Mouse (Mus musculus) small intestine, adult 2 months (tissue): ENCODE results near the gene Magee2. TPM values are rescaled to one million over a fixed set of nuclear protein-coding genes. Genes with fewer than 3 reads are reported as not detected.
"Not testable (repeated sequence)": the region's sequence is repeated elsewhere in the genome, so short reads cannot be mapped to it uniquely, and the experiment has no call there.

Experiments
- H3K27ac ChIP-seq: fragments of 200-500 bp; 2 replicates; pipeline ENCODE4 v1.5.1; 2012; ENCODE audit warnings: low read depth, low read length, control low read depth, inconsistent platforms; ENCODE audit not compliant: insufficient read depth
- H3K27me3 ChIP-seq: fragments of 200-500 bp; 2 replicates; pipeline ENCODE4 v1.6.1; 2012; ENCODE audit warnings: mild to moderate bottlenecking, moderate library complexity, low read length, inconsistent platforms; ENCODE audit not compliant: control insufficient read depth, insufficient read depth
- H3K36me3 ChIP-seq: fragments of 200-500 bp; 2 replicates; pipeline ENCODE4 v1.6.1; 2012; ENCODE audit warnings: mild to moderate bottlenecking, low read length, control low read depth, inconsistent platforms; ENCODE audit not compliant: control insufficient read depth, insufficient read depth
- H3K4me1 ChIP-seq: fragments of 200-500 bp; 2 replicates; pipeline ENCODE4 v1.6.1; 2012; ENCODE audit warnings: low read length, inconsistent platforms, mixed read lengths; ENCODE audit not compliant: control insufficient read depth, insufficient read depth, insufficient read length
- H3K4me3 ChIP-seq: fragments of 200-500 bp; 2 replicates; pipeline ENCODE4 v1.5.1; 2012; ENCODE audit warnings: low read depth, mild to moderate bottlenecking, control low read depth, inconsistent platforms, low read length, moderate library complexity
- CTCF ChIP-seq: fragments of 200-500 bp; IDR thresholded peaks from 2 replicates; pipeline ENCODE4 v1.5.1; 2012; ENCODE audit warnings: low read depth, mild to moderate bottlenecking, control low read depth, inconsistent platforms, low read length, moderate library complexity, mixed read lengths; ENCODE audit not compliant: insufficient replicate concordance, insufficient read length; ENCODE audit errors: extremely low read depth
- POLR2A ChIP-seq: fragments of 200-500 bp; IDR thresholded peaks from 2 replicates; pipeline ENCODE4 v1.6.1; 2012; ENCODE audit warnings: low read depth, mild to moderate bottlenecking, control low read depth, inconsistent platforms, low read length, moderate library complexity
- WGBS: fragments of 180-500 bp; shearing (Covaris S2); methylation state at CpG from one replicate; pipeline ENCODE4 v1.1.7; 2018; 5-methylcytosine and 5-hydroxymethylcytosine counted together
- polyA plus RNA-seq: library from polyadenylated mRNA; depleted of rRNA; stranded (reverse); fragments of >200 nt; gene quantifications from 2 replicates; pipeline ENCODE4 v1.2.3, GENCODE M21; 2012; rRNA removed

Magee2 gene
- 0.09 TPM in 1 of 2 replicates, not detected in the other for polyA plus RNA-seq

DNA sequence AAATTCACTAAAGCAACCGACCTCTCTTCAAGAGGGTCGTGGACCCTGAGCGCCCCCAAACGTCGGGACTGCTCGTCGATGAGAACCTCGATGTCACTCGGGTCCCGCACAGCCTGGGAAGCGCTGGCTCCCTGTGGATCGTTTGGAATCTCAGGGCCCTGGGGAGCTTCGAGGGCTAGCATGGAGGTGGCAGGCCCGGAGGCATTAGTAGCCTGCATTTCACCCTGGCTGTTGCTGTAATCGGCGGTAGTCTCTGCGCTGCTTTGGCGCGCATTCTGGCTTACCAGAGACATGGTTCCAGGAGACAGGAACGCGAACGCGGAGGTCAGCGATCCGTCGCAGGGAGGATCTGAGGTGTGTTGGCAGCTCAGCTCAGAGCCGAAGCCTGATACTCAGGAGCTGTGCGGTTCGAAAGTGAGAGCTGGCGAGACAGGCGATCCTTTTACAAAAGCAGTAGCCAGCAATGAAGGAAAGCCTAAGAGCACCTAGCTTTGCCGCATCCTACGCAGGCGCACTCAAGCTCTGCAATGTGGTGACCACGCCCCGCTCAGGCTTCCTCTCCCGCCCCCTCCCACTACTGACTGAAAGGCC is at the start of gene Magee2:
Gene Magee2 (minus strand): TSS at position 517 of the 591 bp plus-strand sequence.
- Histone ChIP-seq H3K27ac (no peak within 1 kb of the TSS), H3K4me3 (peak within 1 kb of the TSS; percentile 53), H3K27me3 (no peaks in the 10 kb centered on the region), H3K36me3 (no peaks in the 10 kb centered on the region), H3K4me1 (no peaks in the 10 kb centered on the region)
- 18% methylated on average over 37 of the region's 37 CpGs for WGBS
- no peak for TF ChIP-seq POLR2A

DNA sequence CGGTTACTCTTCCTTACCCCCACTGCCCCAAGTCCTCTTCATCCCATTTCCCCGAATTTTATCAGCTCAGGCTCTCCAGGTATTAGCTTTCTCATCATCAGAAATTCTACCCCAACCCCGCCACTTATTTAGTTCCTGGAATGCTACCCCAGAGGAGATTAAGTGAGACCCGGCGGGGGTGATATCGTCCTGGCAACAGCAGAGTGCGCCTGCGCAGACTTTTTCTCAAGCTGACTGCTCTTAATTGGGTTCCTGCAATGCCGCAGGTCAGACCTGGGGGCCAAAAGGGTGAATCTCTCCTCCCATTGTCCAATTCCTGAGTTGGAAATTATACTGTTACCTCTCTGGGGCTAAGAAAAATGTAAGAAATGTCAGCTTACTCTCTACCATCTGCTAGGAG is 3.5 kb downstream of the Magee2 start:
- H3K4me1 ChIP-seq = no peaks in the 10 kb centered on the region
- H3K27ac ChIP-seq = no peak overlapping the region
- H3K4me3 ChIP-seq = no peak overlapping the region
- no peaks in the 10 kb centered on the region for H3K36me3 ChIP-seq
- H3K27me3 ChIP-seq = no peaks in the 10 kb centered on the region
- 36% methylated on average over 9 of the region's 9 CpGs for WGBS
- TF ChIP-seq POLR2A (no peak), CTCF (no peak)

DNA sequence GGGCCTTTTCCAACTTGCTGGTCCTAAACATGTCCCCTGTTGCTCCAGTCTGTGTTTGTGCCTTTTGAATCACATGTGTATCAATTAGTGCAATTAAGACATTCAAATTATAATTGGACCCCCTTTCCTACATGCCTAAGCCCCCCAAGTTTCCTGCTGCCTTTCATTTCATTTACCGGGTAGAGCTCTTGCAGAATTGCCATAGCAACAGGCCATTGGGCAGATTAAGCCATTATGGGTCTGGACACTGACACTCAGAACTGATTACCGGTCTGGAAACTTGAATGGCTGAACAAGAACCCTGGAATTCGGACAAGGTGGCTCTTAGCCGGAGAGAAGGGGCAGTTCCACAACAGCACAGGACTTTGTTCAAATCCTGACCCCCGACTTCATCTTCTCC is 39.5 kb downstream of the Magee2 start:
- not testable (repeated sequence) for H3K27me3 ChIP-seq, H3K4me1 ChIP-seq, H3K36me3 ChIP-seq, H3K4me3 ChIP-seq, H3K27ac ChIP-seq
- 74% methylated on average over 4 of the region's 5 CpGs for WGBS

DNA sequence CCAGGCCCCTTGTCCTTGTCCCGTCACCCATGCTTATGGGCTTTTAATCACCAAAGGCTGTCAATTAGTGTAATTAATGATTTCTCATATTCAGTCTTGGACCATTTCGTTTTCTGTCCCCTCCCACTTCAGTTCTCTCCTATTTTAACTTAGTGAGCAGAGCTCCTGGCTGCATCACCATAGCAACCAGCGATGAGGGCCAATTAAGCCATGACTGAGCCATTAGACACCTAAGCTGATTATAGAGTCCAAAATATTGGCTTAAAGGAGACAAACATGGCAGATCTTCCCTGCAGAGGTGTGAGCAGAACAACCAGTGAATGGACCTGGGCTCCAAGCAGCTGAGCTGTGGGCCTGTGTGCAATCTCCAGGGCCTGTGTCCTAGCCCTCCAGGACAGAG is 40.1 kb downstream of the Magee2 start:
- not testable (repeated sequence) for H3K36me3 ChIP-seq

DNA sequence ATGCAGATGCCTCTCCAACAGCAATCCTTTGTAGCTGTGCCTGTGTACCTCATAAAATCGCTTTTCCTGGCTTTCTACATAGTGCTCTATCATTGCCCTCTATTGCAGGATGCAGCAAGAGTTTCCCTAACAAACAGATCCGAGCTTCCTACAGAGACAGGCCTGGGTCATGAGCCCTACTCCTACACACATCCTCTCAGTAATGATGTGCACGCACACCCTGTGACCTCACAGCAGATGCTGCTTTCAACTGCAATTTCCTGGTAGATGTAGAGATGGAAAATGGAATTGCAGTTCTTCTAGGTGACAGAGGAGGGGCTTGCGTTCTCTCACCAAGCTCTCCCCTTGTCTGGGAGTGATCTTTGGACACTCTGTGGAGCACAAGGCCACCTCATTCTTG is 43.4 kb downstream of the Magee2 start:
- WGBS = 53% methylated on average over 4 of the region's 4 CpGs
- not testable (repeated sequence) for H3K27me3 ChIP-seq, H3K27ac ChIP-seq, H3K36me3 ChIP-seq, H3K4me3 ChIP-seq, H3K4me1 ChIP-seq

More for the DNA sequence above, 40.1 kb downstream of the Magee2 start:
- not testable (repeated sequence) for H3K4me3 ChIP-seq, H3K27ac ChIP-seq, H3K27me3 ChIP-seq, H3K4me1 ChIP-seq
- 100% methylated on average over 1 of the region's 3 CpGs for WGBS

Other genes starting within 250 kb of the Magee2 start
- 0.19 and 0.38 TPM in 2 replicates for gene Zdhhc15, start 186.2 kb downstream of the Magee2 start, polyA plus RNA-seq
- gene Pbdc1, start 222.5 kb upstream of the Magee2 start, polyA plus RNA-seq = 1.1 and 1.6 TPM in 2 replicates